Mouse (Mus musculus) left cerebral cortex, adult 11 months (tissue): ENCODE data around the gene Spg20.

Experiments
- DNase-seq: peaks from one replicate; pipeline ENCODE4 v3.0.0; 2022; ENCODE audit warnings: low spot score

Gene Spg20

GRCm38 (mm10) chr3:55098014-55098413 is 13.9 kb upstream of the Spg20 start:
- no peak for DNase-seq

- no peak for DNase-seq
These were observed 12.9 kb upstream of the Spg20 start for GRCm38 (mm10) chr3:55098990-55099389.

GRCm38 (mm10) chr3:55101092-55101491 is 10.8 kb upstream of the Spg20 start:
- no peak for DNase-seq

GRCm38 (mm10) chr3:55105372-55106023 is 6.4 kb upstream of the Spg20 start:
- no peak for DNase-seq

- DNase-seq, result no peak
These were observed 5.9 kb upstream of the Spg20 start for GRCm38 (mm10) chr3:55106051-55106450.

- no peak for DNase-seq
These were observed 2.8 kb upstream of the Spg20 start for GRCm38 (mm10) chr3:55109097-55109496.

GRCm38 (mm10) chr3:55112710-55113415 is 955 bp downstream of the Spg20 start:
- DNase-seq, result no peak

- no peak for DNase-seq
These were observed 2.6 kb downstream of the Spg20 start for GRCm38 (mm10) chr3:55114313-55115065.

- no peak for DNase-seq
These were observed 3.2 kb downstream of the Spg20 start for GRCm38 (mm10) chr3:55115071-55115470.

- DNase-seq, result no peak
These were observed 4.1 kb downstream of the Spg20 start for GRCm38 (mm10) chr3:55115989-55116388.

- DNase-seq, result no peak
These were observed 7.5 kb downstream of the Spg20 start for GRCm38 (mm10) chr3:55119275-55119898.

GRCm38 (mm10) chr3:55122336-55122870 is 10.5 kb downstream of the Spg20 start:
- no peak for DNase-seq

- no peak for DNase-seq
These were observed 11.2 kb downstream of the Spg20 start for GRCm38 (mm10) chr3:55123064-55123463.

- DNase-seq, result no peak
These were observed 17.3 kb downstream of the Spg20 start for GRCm38 (mm10) chr3:55129181-55129692.

GRCm38 (mm10) chr3:55131576-55132233 is 19.8 kb downstream of the Spg20 start:
- DNase-seq, result no peak

GRCm38 (mm10) chr3:55137039-55137438 is 25.1 kb downstream of the Spg20 start, which contains the start of gene Ccdc169:
TSS of gene Ccdc169 (plus strand) at chr3:55137339.
- no peak for DNase-seq

GRCm38 (mm10) chr3:55139837-55140236 is 27.9 kb downstream of the Spg20 start:
- DNase-seq, result no peak

- DNase-seq, result no peak
These were observed 29.5 kb downstream of the Spg20 start for GRCm38 (mm10) chr3:55141401-55141800.

- no peak for DNase-seq
These were observed 33.0 kb downstream of the Spg20 start for GRCm38 (mm10) chr3:55144916-55145315.

GRCm38 (mm10) chr3:55146441-55146840 is 34.5 kb downstream of the Spg20 start:
- DNase-seq, result no peak

GRCm38 (mm10) chr3:55147156-55147555 is 35.2 kb downstream of the Spg20 start:
- no peak for DNase-seq
